Mouse (Mus musculus) frontal cortex, postnatal 36 days (tissue): ENCODE measurements around the gene Csrnp2.

ENCODE experiments used
- DNase-seq, 2 experiments: peaks; one replicate each; pipeline ENCODE4 v3.0.0; 2022; ENCODE audit warnings: low spot score in 2 of 2

Gene Csrnp2

DNA sequence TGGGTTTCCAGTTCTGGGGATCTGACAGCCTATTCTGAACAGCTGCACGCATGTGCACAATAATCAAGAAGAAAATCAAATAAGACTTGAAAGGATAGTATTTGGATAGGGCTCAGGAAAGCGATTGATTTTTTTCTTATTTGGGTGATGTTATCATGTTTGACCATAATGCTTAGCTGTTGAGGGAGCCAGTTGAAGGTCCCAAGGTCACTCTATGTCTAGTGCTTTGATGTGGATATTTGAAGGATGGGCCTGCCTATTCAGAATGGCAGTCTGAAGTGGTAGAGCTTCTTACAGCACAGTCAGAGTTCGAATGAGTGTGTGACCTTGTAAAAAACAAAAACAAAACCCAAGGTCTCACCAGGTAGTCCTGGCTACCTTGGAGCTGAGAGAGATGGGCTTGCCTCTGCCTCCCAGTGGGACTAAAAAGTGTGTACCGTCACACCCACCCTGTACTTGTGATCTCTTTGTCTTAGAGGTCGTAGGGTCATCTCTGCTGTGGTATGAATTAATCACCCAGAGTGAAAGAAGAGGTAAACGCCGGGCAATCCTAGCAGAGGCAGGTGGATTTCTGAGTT lies 21.3 kb downstream of the Csrnp2 start:
- no peak for DNase-seq

DNA sequence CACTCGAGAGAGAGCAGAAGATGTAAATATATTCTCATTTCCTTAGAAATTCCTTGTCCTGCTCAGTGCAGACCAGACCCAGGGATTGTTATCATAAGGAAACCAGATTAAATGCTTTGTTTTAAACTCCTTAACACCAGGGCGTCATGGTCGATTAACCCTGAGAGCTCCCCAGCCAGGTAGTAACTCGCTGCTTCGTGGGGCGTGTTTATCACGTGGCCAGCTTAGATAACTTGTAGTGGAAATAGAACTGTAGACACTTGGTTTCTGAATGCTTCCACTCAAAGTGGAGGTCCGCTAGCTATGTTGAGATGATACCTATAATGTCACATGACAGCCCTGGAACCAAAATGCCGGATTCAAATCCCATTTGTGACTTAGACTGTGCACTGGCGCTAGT lies 25.3 kb downstream of the Csrnp2 start:
- no peak for DNase-seq

DNA sequence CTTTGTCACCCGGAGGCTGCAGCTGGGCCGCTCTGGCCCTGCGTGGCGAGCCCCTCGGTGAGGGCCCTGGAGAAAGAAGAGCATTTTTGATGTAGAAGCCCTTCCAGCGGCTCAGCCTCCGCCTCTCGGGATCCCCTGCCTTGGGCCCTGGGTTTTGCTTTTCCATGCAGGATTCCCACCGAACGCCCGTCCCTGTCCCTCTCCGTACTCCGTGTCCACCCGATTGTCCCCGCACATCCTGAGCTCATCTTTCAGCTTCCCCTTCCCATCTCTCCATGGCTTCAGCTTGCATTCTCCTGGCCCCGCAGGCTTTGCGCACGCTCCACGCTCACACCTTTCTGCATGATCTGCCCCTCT lies 26.1 kb downstream of the Csrnp2 start:
- DNase-seq: no peak

DNA sequence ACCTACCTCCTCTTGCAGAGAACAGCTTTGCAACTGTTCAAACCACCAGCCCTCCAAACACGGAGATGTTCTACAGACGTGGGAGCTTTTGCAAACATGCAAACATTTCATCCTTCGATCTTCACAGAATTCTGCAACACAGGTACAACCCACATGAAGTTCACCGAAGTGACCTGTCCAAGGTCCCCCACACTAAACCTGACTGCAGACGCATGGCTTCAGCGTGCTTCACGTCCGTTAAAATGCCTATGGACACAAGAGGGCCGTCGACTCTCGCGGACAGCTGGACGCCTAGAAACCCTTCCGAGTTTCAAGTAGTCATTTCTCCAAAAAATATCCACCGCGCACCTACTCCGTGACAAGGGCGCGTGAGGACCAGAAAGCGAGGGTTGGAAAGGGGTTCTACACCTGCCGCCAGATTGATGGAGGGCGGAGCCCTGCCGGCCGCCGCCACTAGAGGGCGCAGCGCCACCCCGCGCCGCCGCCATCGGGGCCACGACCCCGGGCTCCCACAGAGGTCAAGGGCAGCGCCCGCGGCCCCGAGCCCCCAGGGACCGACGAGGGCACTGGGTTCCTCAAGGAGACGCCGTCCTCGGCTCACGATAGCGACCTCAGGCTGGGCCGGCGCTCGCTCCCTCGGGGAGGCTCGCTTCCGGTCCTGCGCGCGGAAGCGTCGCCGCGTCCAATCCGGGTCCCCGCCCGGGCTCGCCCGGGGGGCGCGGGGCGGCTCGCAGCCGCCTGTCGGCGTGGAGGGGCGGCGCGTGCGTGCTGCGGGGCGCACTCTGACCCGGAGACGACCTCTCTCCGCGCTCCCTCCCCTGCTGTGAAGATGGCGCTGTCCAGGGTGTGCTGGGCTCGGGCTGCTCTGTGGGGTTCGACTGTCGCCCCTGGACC lies 26.7 kb downstream of the Csrnp2 start, which contains the start of gene Letmd1:
Gene Letmd1 (plus strand): TSS at position 729 of the 894 bp plus-strand sequence.
- peak; percentile 89 to 90 for DNase-seq

DNA sequence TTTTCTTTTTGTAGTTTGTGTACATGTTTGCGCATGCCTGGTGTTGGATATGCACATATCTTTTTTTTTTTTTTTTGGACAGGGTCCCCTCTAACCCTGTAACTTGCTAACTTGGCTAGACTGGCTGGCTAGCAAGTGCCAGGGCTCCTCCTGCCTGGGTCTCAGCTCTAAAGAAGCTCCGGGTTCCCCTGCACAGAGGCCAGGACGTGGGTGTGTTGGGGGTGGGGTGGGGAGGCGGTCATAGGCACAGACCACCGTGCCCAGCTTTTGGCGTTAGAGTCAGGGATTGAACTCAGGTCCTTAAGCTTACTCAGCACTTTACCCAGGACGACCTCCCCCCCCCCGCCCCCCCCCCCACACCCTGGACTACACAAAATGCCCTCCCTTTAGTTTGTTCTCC lies 27.6 kb downstream of the Csrnp2 start:
- no peak for DNase-seq

DNA sequence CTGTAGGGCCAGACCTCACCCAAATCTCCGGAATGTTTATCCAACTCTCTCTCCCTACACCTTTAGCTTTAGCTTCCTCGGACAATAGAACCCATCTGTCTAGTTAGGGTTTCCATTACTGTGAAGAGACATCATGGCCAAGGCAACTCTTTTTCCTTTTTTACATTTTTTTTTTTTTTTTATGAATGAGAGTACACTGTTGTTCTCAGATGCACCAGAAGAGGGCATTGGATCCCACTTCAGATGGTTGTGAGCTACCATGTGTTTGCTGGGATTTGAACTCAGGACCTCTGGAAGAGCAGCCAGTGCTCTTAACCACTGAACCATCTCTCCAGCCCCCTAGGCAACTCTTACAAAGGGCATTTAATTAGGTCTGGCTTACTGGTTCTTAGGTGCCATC lies 29.9 kb downstream of the Csrnp2 start:
- no peak for DNase-seq

DNA sequence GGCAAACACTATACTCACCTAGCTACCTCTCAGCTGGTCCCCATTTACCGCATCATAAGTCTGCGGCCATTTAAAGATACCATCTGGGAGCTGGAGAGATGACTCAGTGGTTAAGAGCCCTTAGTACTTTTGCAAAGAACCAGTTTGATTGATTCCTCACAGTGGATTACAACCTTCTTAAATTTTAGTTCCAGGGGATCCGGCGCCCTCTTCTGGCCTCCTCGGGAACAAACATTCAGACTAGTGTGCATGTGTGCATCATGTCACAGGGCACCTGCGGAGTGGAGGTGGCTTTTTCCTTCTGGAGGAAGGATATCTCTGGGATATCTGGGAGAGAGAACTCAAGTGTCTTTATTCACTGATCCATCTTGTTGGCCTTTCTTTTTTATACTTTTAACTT lies 31.6 kb downstream of the Csrnp2 start:
- DNase-seq: peak; percentile 69 to 79

DNA sequence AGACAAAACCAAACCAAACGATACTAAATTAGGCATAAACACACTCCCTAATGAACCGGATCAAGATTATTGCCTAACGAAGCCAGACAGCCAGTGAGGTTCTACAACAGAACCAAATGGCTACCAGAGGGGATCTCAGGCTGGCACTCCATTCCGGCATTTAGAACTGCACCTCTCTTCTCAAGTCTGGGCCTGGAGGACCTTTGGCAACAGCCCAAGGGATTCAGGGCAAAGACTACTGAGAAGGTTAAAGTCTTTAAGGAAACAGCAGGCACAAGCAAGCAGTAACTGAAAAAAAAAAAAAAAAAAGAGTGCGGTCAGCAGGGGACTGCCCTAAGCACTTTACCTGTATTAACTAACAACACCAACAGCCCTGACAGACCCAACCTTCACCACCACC lies 33.2 kb downstream of the Csrnp2 start:
- no peak for DNase-seq

DNA sequence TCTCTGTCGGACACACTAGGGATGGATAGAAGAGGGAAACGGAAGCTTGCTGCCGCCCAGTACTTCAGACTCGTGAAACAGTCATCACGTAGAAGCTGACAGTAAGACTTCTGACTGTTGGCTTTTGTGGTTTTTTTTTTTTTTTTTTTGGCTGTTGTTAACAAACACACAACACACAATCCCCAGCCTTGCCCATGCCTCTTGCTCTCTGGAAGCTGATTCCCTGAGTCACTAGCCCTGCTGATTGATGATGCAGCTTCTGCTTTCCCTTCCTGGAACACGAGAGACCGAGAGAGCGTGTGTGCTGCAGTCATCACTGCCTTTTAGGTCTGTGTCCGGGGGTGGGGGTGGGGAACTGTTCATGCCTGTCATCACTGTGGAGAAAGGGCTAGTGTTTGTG lies 33.6 kb downstream of the Csrnp2 start:
- no peak for DNase-seq

DNA sequence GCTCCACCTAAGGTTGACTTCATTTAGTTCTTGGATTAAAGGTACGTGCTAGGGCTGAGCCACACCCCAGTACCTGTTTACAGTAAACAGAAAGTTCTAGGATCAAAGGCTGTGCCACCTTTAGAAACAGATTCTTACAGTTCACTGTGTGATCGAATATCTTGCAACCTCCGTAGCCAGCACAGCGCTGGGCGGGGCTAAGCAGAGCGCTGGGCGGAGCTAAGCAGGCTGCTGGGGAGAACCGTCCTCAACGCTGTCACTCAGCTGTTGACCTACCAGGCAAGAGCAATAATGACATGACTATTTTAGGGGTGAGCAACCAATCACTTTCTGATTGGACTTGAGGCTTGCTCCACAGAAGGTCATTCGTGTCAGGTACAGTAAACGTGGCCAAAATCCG lies 34.3 kb downstream of the Csrnp2 start:
- no peak for DNase-seq

DNA sequence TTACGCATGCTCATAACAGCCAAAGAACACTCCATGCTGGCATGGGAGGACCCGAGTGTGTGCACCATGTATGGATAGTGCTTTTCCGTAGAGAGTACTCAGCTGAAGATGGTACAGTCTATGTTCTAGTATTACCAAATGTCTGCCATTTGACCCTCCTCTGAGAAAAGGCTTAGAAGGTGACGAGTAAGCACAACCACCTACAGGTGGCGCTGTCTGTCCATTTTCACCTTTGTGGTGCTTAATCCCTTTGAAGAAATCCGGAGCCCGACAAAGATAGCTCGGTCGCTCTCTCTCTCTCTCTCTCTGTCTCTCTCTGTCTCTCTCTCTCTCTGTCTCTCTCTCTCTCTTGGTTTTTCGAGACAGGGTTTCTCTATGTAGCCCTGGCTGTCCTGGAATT lies 37.2 kb downstream of the Csrnp2 start:
- peak in 1 of 2 experiments; percentile 49 for DNase-seq

DNA sequence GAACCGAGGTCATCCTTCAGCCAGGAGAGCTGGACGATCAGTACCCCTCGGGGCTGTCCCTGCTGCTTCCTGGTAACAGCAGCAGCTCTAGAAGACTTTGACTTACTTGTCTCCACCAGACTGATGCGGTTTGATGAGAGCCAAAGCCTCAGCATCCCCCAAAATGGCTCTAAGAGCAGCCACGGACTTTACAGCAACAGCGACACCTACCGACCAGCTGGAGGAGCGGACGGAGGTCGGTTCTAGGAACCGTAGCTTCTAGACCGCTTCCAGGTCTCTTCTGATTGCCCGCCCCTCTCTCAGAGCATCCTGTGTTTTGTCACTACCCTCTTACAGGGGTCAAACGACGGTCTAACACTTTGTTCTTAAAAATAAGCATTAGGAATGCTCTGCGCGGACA lies 37.9 kb downstream of the Csrnp2 start:
- DNase-seq: peak; percentile 65

DNA sequence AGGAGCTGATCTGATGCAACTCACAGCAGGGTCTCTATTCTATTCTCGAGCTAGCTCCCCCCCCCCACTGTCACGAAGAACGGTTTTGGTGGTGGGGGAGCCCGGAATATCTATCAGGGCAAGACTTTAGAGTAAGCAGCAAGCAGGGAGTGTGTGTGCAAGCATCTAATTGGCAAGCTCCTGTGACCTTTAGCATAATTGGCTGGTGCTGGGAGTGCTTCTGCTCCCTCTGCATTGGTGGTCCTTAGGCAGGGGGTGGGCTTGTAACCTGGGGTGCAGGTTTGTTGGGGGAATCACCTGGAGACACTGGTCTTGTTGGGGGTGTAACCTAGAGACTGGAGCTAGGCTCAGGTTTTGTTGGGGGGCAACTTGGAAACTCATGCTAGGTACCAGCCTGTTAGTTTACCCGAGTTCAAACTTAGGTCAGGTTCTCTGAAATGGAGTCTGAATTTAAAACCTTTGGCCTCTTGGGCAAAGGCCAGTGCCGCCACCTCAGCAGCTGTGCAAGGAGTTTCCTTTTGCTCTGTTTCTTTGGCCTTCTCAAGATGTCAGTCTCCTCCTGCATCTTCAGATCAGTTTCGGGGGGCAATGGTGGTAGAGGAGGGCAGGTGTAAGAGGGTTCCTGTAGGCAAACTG lies 38.8 kb downstream of the Csrnp2 start:
- no peak for DNase-seq

DNA sequence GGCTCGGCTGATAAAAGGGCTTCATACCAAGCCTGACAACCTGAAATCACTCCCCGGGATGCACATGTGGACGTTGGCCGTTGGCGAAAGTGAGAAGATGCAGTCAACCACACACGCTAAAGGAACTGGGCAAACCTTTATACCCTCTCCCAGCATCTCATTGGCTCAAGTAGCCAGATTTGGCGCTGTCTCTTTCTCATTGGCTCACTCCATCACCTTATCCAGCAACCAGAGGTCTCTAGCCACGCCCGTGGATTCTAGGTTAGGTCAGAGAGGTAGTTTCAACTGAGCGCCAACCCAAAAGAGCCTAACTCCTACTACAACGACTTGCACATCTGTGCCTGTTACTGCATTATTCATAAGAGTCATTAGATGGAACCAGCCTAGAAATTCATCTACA lies 42.8 kb downstream of the Csrnp2 start:
- no peak for DNase-seq

DNA sequence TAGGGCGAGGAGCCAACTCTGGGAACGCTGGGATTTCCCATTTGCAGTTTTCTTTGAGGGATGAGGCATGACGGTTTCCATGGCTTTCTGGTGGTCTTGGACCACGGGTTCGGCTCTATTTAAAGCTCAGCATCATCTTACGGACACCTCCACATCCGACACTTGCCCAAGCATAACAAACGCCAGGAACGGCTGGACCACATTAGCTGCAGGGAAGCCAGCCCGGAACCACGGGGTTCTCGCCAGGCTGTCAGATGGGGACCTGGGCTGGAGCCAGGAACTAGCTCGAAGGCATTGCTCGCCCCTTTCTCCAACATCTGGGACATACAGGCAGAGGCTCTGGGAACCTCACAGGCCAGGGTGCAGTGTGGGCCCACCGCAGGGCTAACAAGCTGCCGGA lies 44.0 kb downstream of the Csrnp2 start:
- DNase-seq: peak in 1 of 2 experiments; percentile 34

DNA sequence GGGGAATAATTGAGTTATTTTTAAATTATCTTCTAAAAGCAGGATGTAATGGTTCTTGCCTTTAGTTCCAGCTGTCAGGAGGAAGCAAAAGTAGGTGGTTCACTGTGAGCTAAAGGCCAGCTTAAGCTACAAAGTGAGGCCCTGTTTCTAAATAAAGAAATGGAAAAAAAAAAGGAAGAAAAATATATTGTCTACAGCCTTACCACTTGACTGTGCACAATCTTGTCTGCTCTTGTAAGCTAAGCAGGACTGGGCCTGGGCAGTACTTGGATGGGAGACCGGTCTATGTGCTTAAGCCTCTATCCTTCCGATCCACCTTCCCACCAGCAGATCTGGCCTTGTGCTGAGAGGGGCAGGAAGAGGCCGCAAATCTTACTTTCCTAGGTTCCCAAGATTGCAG lies 45.8 kb downstream of the Csrnp2 start:
- no peak for DNase-seq

DNA sequence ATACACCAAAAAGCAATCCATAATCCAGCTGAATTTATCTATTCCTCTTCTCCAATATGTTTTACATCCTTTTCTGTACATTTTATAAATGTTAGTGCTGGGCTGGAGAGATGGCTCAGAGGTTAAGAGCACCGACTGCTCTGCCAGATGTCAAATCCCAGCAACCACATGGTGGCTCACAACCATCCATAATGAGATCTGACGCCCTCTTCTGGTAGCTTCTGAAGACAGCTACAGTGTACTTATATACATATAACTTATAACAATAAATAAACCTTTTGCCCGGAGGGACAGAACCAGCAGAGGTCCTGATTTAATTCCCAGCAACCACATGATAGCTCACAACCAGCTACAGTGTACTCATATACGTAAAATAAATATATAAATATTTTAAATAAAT lies 46.7 kb downstream of the Csrnp2 start:
- DNase-seq: no peak

DNA sequence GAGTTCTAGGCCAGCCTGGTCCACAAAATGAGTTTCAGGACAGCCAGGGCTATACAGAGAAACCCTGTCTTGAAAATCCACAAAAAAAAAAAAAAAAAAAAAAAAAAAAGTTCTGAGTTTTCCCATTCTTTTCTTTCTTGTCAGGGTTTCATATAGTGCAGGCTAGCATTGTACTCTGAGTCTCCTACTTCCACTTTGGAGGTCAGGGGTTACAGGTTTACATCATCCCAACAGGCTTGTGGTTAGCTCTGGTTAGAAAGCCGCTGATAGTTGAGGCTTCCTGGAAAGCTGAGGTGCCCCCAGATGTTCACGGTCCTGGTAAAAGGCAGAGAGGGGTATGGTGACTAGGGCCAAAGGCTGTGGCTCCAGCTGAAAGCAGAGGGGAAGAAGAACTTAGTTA lies 48.4 kb downstream of the Csrnp2 start:
- no peak for DNase-seq

DNA sequence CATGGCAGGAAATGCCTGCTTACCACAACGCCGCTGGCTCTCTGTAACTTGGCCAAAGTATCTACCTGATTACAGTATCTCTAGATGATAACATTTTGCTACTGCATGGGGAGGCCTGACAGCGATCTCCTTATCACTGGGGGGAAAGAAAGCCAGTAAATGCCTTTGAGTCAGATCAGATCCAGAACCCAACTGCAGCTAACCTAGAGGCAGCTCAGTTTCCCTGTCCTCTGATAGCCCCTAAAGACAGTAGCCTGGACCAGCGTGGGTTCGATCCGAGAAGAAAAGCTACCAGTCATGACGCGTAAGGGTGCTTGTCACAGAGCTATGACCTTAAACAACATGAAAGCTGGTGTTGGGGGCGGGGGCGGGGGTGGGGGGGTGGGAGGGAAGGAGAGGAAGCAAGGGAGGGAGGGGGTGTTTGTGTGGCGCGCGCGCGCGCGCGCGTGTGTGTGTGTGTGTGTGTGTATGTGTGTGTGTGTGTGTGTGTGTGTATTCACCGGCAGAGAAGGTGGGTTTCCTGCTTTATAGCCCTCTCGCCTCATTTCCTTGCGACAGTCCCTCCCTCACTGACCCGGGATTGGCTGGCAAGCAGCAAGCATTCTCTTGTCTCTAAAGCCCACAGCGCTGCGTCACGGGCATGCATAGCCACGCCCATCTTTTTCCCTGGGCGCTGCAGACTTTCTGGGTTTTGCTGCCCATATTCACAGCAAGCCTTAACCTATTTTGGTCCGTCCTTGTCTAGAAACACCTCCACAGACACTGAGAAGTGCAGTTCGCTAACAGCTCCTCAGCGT lies 52.0 kb downstream of the Csrnp2 start:
- DNase-seq: peak; percentile 72 to 88

DNA sequence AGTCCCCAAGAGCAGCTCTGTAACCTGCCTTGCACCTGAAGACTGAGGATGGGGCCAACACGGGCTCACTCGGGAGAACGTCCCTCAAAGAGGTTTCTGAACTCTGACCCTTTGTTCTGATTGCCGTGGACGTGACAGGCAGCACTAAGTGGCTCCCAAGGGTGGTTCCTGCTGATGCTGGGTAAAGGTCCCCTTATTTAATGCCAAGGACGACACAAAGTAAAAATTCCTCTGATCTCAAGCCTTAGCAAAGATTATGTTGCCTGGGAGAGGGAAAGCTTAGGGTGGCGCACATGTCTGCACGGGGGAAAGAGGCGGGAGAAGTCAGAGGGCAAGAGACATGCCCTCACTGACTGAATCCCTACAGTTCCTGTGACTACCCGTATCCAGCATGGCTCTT lies 58.8 kb downstream of the Csrnp2 start:
- no peak for DNase-seq

DNA sequence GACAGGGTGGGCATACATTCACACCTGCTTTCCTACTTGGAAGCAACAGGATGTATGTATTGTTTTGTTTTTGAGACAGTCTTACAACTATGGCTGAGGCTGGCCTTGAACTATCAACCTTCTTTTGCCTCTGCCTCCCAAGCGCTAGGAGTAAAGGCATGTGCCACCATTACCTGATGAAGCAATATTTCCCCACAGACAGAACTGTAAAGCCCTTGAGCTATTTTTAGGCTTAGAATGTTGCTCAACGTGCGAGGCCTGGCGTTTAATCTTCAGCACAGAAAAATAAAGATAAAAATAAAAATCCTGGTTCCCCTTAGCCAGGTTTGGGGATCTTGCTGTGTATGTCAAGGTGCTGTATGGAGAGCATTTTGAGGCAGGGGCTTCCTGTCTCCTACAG lies 59.2 kb downstream of the Csrnp2 start:
- no peak for DNase-seq

DNA sequence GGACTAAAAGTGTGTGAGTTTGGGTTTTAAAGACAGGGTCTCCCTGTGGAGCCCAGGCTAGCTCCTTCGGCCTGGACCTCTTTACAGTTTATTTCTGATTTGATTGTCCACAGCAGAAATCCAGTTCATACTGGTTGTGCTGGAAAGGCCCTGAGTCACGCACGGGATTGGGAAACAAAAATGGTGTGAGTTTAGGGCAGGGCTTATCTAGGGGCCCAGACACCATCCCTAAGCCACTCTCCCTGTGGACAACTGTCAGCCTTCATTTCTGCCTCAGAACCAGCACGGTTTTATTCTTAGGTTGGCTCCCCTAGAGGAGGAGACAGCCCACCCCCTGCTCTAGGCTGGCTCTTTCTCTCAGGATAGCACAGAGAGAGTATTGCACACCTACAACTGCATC lies 62.1 kb downstream of the Csrnp2 start:
- no peak for DNase-seq
